Mouse (Mus musculus): Measurements from ENCODE around the gene Fam136a. TPM values are rescaled to one million over a fixed set of nuclear protein-coding genes. Genes with fewer than 3 reads are reported as not detected.
"Not testable (repeated sequence)": the region's sequence is repeated elsewhere in the genome, so short reads cannot be mapped to it uniquely, and the experiment has no call there.

Gene Fam136a
- 30.8 and 35.3 TPM in 2 replicates for polyA plus RNA-seq (2012; rRNA removed)

GRCm38 (mm10) chr6:86365371-86366124 lies at the start of gene Fam136a:
Fam136a (plus strand) TSS chr6:86365646.
- peak; percentile 83 for DNase-seq (ENCODE audit: low spot score)

- DNase-seq (ENCODE audit: low spot score) = no peak
Observed at GRCm38 (mm10) chr6:86317066-86317465, 48.4 kb upstream of the Fam136a start.

GRCm38 (mm10) chr6:86318855-86319254 lies 46.6 kb upstream of the Fam136a start:
- DNase-seq (ENCODE audit: low spot score) = peak; percentile 25

- no peak for DNase-seq (ENCODE audit: low spot score)
Observed at GRCm38 (mm10) chr6:86322031-86322563, 43.3 kb upstream of the Fam136a start.

DNA sequence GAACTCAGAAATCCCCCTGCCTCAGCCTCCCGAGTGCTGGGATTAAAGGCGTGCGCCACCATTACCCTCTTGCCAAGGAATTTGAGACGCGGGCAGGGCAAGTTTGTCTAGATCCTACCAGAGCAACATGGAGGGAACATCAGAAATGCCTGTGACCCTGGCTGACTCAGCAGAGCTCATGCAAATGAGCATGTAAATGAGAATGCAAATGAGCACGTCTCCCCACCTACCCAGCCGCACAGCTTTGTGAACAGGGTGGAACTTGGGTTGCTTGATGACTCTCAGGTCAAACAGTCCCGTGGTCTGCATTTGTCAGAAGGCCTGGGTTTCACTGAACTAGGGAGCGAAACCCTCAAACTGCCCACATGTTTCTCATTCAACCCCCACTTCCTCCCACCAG lies 42.5 kb upstream of the Fam136a start:
- DNase-seq (ENCODE audit: low spot score) = no peak

GRCm38 (mm10) chr6:86324400-86324799 lies 41.0 kb upstream of the Fam136a start:
- DNase-seq (ENCODE audit: low spot score) = no peak

- DNase-seq (ENCODE audit: low spot score) = no peak
Observed at GRCm38 (mm10) chr6:86325646-86326045, 39.8 kb upstream of the Fam136a start.

DNA sequence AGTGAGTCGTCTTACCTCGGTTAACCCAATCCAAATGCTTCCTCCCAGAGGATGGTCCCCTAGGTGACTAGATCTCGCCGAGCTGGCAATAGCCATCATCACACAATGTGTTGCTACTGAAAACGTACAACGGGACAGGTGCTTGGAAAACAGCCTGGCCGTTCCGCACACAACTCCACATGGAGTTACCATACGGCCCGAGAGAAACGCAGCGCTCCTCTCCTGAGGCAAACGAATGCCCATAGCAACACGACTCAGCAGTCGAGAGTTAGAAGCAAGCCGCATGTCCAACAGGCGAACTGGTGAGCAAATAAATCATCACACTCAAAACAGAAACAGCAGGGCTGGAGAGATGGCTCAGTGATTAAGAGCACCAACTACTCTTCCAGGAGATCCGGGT lies 38.6 kb upstream of the Fam136a start:
- no peak for DNase-seq (ENCODE audit: low spot score)

DNA sequence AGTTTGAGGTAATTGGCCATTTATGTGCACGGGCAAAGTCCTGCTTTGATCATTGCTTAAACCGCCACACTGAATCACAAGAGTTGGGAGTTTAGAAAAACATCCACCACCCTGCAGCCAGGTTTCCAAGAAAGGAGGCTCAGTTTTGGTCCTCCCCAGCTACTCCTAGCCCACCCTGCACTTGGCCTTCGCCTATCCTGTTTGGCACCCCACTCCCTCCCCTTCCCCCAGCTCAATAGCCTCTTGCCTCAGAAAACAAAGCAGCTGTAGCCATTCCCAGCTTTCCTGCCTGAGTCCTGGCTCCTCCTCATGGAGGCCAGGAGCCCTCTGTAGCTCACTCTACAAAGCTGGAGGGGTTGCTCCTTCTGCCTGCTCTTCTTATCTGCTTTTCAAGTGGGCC lies 37.1 kb upstream of the Fam136a start:
- no peak for DNase-seq (ENCODE audit: low spot score)

DNA sequence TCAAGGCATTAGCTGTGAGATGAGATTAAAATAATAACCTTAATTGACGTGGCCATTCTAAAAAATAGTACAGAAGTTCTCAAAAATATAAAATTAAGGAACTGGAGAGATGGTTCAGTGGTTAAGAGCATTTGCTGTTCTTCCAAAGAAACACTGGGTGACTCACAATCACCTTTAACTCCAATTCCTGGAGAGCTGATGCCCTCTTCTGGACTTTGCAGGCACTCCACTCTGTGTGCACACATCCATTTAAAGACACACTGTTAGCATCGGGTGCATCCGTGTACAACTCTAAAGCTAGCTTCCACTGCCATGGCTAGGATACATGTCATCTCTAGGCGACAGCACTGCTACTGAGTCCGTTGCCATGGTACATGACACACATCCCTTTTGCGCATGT lies 35.5 kb upstream of the Fam136a start:
- DNase-seq (ENCODE audit: low spot score) = no peak

- no peak for DNase-seq (ENCODE audit: low spot score)
Observed at GRCm38 (mm10) chr6:86335121-86335849, 30.2 kb upstream of the Fam136a start.

GRCm38 (mm10) chr6:86335860-86336259 lies 29.6 kb upstream of the Fam136a start:
- no peak for DNase-seq (ENCODE audit: low spot score)

DNA sequence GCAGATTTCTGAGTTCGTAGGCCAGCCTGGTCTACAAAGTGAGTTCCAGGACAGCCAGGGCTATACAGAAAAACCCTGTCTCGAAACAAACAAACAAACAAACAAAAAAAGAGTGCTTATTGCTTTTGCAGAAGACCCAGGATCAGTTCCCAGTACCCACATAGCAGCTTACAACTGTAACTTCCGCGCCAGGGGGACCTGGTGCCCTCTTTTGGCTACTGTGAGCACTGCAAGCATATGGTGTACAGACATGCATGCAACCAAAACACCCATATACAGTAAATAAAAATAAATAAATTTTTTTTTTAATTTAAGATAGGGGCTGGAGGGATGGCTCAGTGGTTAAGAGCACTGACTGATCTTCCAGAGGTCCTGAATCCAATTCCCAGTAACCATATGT lies 29.1 kb upstream of the Fam136a start:
- DNase-seq (ENCODE audit: low spot score) = not testable (repeated sequence)

GRCm38 (mm10) chr6:86343656-86344055 lies 21.8 kb upstream of the Fam136a start:
- no peak for DNase-seq (ENCODE audit: low spot score)

GRCm38 (mm10) chr6:86346063-86346462 lies 19.4 kb upstream of the Fam136a start:
- DNase-seq (ENCODE audit: low spot score) = no peak

DNA sequence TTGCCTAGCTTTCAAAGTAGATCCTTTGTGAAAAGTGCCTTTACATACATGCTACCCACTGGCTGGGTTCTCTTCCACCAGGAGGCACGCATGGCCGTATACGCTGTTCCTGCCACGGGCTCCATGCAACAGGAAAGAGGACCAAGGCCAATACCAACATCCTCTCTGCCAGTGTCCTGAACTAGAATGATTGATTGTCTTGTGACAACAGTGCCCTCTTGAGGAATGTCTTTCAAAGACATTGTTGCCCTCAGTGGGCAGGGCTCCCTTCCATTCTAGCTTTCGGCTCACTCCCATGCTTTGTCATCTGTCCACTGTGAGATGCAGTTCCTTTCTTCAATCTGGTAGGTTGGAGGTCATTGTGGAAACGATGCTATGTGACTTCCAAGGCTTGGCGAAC lies 16.2 kb upstream of the Fam136a start:
- DNase-seq (ENCODE audit: low spot score) = no peak

- no peak for DNase-seq (ENCODE audit: low spot score)
Observed at GRCm38 (mm10) chr6:86354948-86355347, 10.5 kb upstream of the Fam136a start.

DNA sequence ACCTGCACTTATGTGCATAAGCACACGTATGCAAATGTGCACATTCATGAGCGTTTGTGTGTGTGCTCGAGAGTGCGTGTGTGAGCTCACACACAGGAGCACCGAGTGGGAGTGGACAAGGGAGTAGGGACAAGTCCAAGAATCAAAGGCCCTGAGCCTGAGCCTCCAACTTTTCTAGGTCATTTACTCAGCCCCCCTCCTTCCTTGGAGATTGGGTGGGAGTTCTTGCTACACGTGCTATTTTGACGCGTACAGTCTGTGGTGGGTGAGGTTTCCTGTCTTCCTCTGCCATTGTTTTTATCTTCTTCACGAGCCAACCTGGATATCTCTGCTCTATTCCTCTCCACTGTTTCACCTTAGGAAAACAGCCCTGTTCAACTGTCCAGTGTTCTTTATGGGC lies 8.5 kb upstream of the Fam136a start:
- no peak for DNase-seq (ENCODE audit: low spot score)

GRCm38 (mm10) chr6:86360691-86361090 lies 4.8 kb upstream of the Fam136a start:
- DNase-seq (ENCODE audit: low spot score) = no peak

DNA sequence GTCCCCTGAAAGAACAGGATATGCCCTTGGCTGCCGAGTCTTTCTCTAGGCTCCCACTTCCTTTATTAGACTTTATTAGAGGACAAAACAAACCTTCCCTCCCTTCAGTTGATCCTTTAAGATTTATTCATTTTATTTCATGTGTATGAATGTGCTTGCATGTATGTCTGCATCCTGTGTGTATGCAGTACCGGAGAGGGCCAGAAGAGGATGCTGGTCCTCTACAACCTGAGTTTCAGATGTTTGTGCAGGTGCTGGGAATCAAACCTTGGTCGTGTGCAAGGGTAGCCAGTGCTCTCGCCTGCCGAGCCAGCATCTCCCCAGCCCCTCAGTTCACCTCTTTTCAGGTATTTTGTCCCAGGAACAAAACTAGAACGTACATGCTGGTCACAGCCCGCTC lies 4.1 kb upstream of the Fam136a start:
- no peak for DNase-seq (ENCODE audit: low spot score)

DNA sequence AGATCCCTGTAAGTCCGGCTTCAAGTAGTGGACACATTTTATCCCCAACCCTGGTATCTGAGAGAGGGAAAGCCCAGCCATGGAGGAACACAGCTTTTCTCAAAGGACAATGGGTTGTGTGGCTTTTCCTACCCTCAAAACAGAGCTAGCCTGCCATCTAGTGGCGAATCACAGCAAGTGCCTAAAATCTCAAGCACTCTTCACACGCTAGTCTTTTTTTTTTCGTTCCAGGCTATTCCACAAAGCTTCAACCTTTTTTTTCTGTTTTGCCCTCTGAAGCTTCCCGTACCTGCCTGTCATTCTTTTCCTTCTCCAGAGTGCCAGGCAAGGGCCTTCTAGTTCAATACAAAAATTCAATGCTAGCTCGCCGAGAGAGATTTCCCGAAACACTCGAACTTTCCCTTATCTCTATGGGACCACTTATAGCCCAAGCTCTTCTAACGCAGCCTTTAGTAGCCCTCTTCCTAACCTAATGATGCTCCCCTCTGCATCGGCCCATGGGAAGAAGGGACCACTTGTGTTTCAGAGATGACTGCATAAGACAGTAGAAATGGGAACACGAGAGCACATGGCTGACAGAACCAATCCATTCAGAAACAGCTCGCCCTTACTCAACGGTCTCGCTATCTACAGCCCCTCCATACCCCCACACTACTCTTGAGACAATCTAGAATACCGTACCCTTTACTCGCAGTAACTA lies 854 bp upstream of the Fam136a start:
- DNase-seq (ENCODE audit: low spot score) = peak; percentile 36

- peak; percentile 30 for DNase-seq (ENCODE audit: low spot score)
Observed at GRCm38 (mm10) chr6:86366125-86366852, 843 bp downstream of the Fam136a start.
